Mouse (Mus musculus): ENCODE data around the gene Qtrt2. TPM values are rescaled to one million over a fixed set of nuclear protein-coding genes. Genes with fewer than 3 reads are reported as not detected.

Gene Qtrt2
- 43.8 to 68.8 TPM (median 57.3 TPM) in 4 replicates for total RNA-seq (2023; ENCODE audit: inconsistent age)

DNA sequence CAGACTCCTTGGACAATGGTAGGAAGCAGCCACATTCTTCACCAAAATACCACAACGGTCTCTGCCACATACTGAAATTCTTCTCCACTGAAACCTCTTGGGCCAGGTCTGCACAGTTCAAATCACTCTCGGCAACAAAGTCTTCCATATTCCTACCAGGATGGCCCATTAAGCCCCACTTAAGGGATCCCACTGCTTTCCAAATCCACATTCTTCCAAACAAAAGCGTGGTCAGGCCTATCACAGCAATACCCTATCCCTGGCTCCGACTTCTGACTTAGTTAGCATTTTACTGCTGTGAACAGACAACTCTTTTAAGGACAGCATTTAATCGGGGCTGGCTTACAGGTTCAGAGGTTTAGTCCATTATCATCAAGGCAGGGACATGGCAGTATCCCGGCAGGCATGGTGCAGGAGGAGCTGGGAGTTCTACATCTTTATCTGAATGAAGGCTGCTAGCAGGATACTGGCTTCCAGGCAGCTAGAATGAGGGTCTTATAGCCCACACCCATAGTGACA lies at the start of gene Qtrt2:
Gene Qtrt2 (minus strand): TSS at position 469 of the 519 bp plus-strand sequence.

DNA sequence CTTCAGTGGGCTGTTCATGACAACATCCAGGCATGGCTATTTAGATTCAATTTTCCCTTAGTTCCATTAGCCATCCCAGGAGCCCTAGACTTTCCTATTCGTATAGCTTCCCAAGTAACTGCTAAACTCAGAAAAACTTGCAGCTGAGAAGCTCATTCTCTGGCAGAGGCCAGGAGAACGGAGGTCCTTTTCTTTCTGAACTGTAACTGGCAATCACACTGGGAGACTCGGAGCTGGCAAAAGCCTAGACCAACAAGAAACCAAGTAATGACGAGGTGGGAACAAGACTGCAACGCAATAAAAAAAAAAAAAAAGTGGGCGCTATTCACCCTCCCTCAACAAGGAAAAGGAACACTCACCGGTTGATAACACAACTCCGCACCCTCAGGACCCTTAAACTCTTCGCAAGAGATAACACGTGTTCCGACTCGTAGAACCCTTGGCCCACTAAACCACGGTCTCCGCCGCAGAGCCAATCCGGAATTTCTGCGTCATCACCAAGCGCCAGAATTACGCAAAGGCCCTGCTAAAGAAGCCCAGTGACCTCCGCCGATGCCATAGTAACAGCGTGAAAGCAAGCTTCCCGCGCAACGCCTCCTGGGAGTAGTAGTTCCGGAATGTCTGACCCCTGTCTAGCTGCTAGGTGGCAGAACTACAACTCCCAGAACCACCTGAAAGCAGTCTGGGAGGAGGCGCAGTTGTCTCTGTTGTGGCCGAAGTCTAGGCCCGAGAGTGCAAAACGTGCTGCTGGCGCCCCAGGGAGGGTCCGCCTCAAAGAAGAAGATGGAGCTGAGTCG lies 37.2 kb downstream of the Qtrt2 start, which contains the start of gene Ccdc191:
Gene Ccdc191 (plus strand): TSS at position 593 of the 797 bp plus-strand sequence.

Other genes starting within 250 kb of the Qtrt2 start
- gene Drd3, start 172.8 kb downstream of the Qtrt2 start, total RNA-seq (2023; ENCODE audit: inconsistent age) = not detected in 4 replicates
- 7.1 to 14.6 TPM (median 8.0 TPM) in 4 replicates for gene Ccdc191, start 37.0 kb downstream of the Qtrt2 start, total RNA-seq (2023; ENCODE audit: inconsistent age)
- 11.3 to 13.9 TPM (median 13.2 TPM) in 4 replicates for gene Zdhhc23, start 53.0 kb upstream of the Qtrt2 start, total RNA-seq (2023; ENCODE audit: inconsistent age)
- 1.7 to 2.8 TPM (median 2.2 TPM) in 4 replicates for gene Gramd1c, start 136.5 kb upstream of the Qtrt2 start, total RNA-seq (2023; ENCODE audit: inconsistent age)
- gene Atp6v1a, start 212.9 kb upstream of the Qtrt2 start, total RNA-seq (2023; ENCODE audit: inconsistent age) = 36.3 to 43.1 TPM (median 40.1 TPM) in 4 replicates
- 44.4 to 45.7 TPM (median 45.1 TPM) in 4 replicates for gene Naa50, start 213.0 kb upstream of the Qtrt2 start, total RNA-seq (2023; ENCODE audit: inconsistent age)
- 45.7 to 62.6 TPM (median 51.8 TPM) in 4 replicates for gene Usf3, start 246.4 kb upstream of the Qtrt2 start, total RNA-seq (2023; ENCODE audit: inconsistent age)

All from B cell, adult (primary cell).